Mouse (Mus musculus) lung, embryonic 16.5 days (tissue): ENCODE measurements around the gene Gtf2h5. TPM values are rescaled to one million over a fixed set of nuclear protein-coding genes. Genes with fewer than 3 reads are reported as not detected.

Experiments
- ATAC-seq: fragments of 200-750 bp; cut with Nextera tagmentation; 2 replicates; pipeline ENCODE4 v1.8.0; 2017; ENCODE audit warnings: low read depth, mild to moderate bottlenecking, moderate library complexity
- H3K27ac ChIP-seq: fragments of 300-500 bp; sonication (generic); 2 replicates; pipeline ENCODE4 v1.5.1; 2014; ENCODE audit warnings: mild to moderate bottlenecking, control low read depth, low read length
- H3K27me3 ChIP-seq: fragments of 300-500 bp; sonication (generic); 2 replicates; pipeline ENCODE4 v1.6.1; 2014; ENCODE audit warnings: low read depth, low read length, mixed read lengths; ENCODE audit not compliant: control insufficient read depth, insufficient read depth
- H3K36me3 ChIP-seq: fragments of 300-500 bp; sonication (generic); 2 replicates; pipeline ENCODE4 v1.6.1; 2014; ENCODE audit warnings: low read length; ENCODE audit not compliant: control insufficient read depth, insufficient read depth
- H3K4me1 ChIP-seq: fragments of 300-500 bp; sonication (generic); replicated peaks from 2 replicates; pipeline ENCODE4 v1.6.1; 2014; ENCODE audit warnings: low read length, mixed read lengths; ENCODE audit not compliant: control insufficient read depth, insufficient read depth
- H3K4me2 ChIP-seq: fragments of 300-500 bp; sonication (generic); 2 replicates; pipeline ENCODE4 v1.6.1; 2014; ENCODE audit warnings: low read depth, low read length, control low read depth
- H3K4me3 ChIP-seq: fragments of 300-500 bp; sonication (generic); 2 replicates; pipeline ENCODE4 v1.5.1; 2014; ENCODE audit warnings: mild to moderate bottlenecking, low read length, control low read depth
- H3K9ac ChIP-seq: fragments of 300-500 bp; sonication (generic); 2 replicates; pipeline ENCODE4 v1.6.1; 2014; ENCODE audit warnings: low read length, control low read depth
- H3K9me3 ChIP-seq: fragments of 300-500 bp; sonication (generic); 2 replicates; pipeline ENCODE4 v1.6.1; 2016; ENCODE audit warnings: low read length; ENCODE audit not compliant: control insufficient read depth
- WGBS: fragments of 180-500 bp; shearing (Covaris S2); extraction: QIAGEN DNeasy Blood & Tissue Kit; methylation state at CpG from one replicate; pipeline ENCODE4 v1.1.7; 2014; 5-methylcytosine and 5-hydroxymethylcytosine counted together
- polyA plus RNA-seq: library from polyadenylated mRNA; unstranded; fragments of >200 nt; fragmentation: Nextera tagmentation; extraction: Ambion mirVana; gene quantifications from 2 replicates; pipeline ENCODE4 v1.2.1, GENCODE M21; 2015

The Gtf2h5 gene
- polyA plus RNA-seq, 1 experiment from 2014 or later = 172 TPM

DNA sequence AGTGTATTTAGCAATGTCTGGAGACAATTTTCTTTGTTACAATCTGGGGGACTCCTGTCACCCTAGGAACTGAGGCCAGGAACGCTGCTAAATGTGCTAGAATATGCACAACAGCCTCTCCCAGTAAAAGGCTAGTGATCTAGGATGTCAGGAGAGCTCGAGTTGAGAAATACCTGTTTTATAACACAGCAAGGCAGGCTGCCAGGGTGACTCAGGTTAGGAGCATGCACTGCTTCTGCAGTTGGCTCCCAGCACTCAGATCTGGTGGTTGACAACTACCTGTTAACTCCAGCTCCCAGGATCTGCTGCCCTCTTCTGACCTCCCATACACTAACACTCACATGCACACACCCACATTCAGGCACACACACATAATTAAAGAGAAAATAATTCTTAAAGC, 13.6 kb upstream of the Gtf2h5 start:
- no peaks in the 10 kb centered on the region for H3K4me1 ChIP-seq
- WGBS = 89% methylated on average over 2 of the region's 2 CpGs
- no peaks in the 10 kb centered on the region for H3K9me3 ChIP-seq
- H3K9ac ChIP-seq = no peak overlapping the region
- no peaks in the 10 kb centered on the region for H3K27me3 ChIP-seq
- H3K36me3 ChIP-seq = peaks cover 3% of the 10 kb centered on the region
- H3K4me2 ChIP-seq = no peak overlapping the region
- H3K4me3 ChIP-seq = no peak overlapping the region
- H3K27ac ChIP-seq = no peak overlapping the region
- no peak for ATAC-seq

DNA sequence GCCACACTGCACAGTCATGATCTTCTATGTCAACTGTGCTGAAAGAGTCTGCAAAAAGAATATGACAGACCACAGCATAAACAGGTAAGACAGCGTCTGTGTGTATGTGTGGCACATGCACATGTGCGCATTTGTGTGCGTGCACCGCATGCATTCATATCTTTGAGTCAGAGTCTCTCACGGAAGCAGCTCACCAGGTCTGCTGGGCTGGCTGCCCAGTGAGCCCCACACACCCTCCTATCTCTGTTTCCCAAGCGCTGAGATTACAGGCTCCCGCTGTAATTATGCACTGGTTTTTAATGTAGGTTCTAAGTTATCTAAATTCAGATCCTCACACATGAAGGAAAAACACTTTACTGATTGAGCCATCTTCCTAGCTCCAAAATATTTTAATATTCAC, 12.0 kb upstream of the Gtf2h5 start:
- no peak for ATAC-seq
- no peaks in the 10 kb centered on the region for H3K4me1 ChIP-seq
- no peak overlapping the region for H3K4me3 ChIP-seq
- H3K9me3 ChIP-seq = no peaks in the 10 kb centered on the region
- peaks cover 5% of the 10 kb centered on the region for H3K36me3 ChIP-seq
- 96% methylated on average over 7 of the region's 7 CpGs for WGBS
- no peak overlapping the region for H3K27ac ChIP-seq
- no peaks in the 10 kb centered on the region for H3K27me3 ChIP-seq
- H3K9ac ChIP-seq = no peak overlapping the region
- H3K4me2 ChIP-seq = no peak overlapping the region

DNA sequence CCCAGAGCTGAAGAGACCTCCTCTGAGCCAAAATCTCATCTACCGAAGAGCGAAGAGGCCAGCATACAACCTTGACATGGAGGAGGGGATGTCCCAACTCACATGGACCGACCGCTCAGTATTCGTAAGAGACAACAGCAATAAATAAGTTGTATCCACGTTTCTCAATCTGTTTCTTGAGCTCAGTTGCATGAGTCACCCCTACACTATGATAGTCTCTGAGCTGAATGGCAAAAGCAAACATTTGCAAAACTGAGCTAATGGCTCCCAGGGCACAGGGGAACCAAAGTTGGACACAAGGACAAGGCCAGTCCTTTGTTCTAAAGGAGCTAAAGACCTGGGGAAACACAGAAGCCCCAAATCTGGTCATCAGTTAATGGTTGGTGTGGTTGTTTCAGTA, 9.7 kb upstream of the Gtf2h5 start:
- peaks cover 7% of the 10 kb centered on the region; the same call in 1 of the 2 replicates for H3K36me3 ChIP-seq
- H3K9ac ChIP-seq = no peak overlapping the region
- no peak overlapping the region for H3K4me2 ChIP-seq
- 88% methylated on average over 6 of the region's 6 CpGs for WGBS
- no peaks in the 10 kb centered on the region for H3K4me1 ChIP-seq
- no peaks in the 10 kb centered on the region for H3K27me3 ChIP-seq
- ATAC-seq = no peak
- H3K27ac ChIP-seq = no peak overlapping the region
- H3K9me3 ChIP-seq = no peaks in the 10 kb centered on the region
- no peak overlapping the region for H3K4me3 ChIP-seq

GRCm38 (mm10) chr17:6073405-6073804, 6.2 kb upstream of the Gtf2h5 start:
- H3K36me3 ChIP-seq = 0 out of 2 replicates have a peak, but pooled peaks cover 4% of the 10 kb centered on the region
- H3K4me1 ChIP-seq = peaks cover under 1% of the 10 kb centered on the region; the same call in 1 of the 2 replicates
- H3K4me3 ChIP-seq = no peak overlapping the region
- H3K4me2 ChIP-seq = no peak overlapping the region
- H3K9me3 ChIP-seq = no peaks in the 10 kb centered on the region
- no peaks in the 10 kb centered on the region for H3K27me3 ChIP-seq
- H3K9ac ChIP-seq = no peak overlapping the region
- no peak overlapping the region for H3K27ac ChIP-seq
- ATAC-seq = no peak
- 82% methylated on average over 7 of the region's 7 CpGs for WGBS

- H3K36me3 ChIP-seq = peaks cover 7% of the 10 kb centered on the region
- peaks cover 6% of the 10 kb centered on the region; the same call in 1 of the 2 replicates for H3K4me1 ChIP-seq
- H3K27ac ChIP-seq = no peak overlapping the region
- H3K4me3 ChIP-seq = no peak overlapping the region
- no peak overlapping the region for H3K9ac ChIP-seq
- ATAC-seq = no peak
- WGBS = 72% methylated on average over 5 of the region's 5 CpGs
- no peaks in the 10 kb centered on the region for H3K27me3 ChIP-seq
- no peaks in the 10 kb centered on the region for H3K9me3 ChIP-seq
- no peak overlapping the region for H3K4me2 ChIP-seq
Measured at GRCm38 (mm10) chr17:6083323-6083890, 3.8 kb downstream of the Gtf2h5 start.

GRCm38 (mm10) chr17:6091604-6092003, 12.0 kb downstream of the Gtf2h5 start:
- H3K4me2 ChIP-seq = no peak overlapping the region
- ATAC-seq = no peak
- no peaks in the 10 kb centered on the region for H3K4me1 ChIP-seq
- H3K4me3 ChIP-seq = no peak overlapping the region
- H3K27ac ChIP-seq = no peak overlapping the region
- H3K9ac ChIP-seq = no peak overlapping the region
- no peaks in the 10 kb centered on the region for H3K9me3 ChIP-seq
- H3K27me3 ChIP-seq = no peaks in the 10 kb centered on the region
- H3K36me3 ChIP-seq = peaks cover 2% of the 10 kb centered on the region; the same call in 1 of the 2 replicates
- 66% methylated on average over 6 of the region's 6 CpGs for WGBS

DNA sequence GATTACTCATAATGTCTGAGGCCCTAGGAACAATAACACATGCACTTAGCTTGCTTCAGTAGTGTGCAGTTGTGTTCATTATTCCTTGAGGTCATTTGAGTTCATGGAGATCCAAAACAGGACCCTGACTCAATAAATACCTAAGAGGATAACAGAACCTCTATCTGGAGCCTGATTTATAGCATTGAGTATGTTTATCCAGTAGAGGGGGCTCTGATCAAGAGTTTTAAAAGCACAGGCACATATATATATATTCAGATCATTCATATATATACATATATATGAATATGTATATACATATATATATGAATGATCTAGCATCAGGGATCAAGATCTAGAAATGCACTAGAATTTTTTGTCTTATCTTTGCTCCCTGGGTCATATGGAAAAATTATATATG, 16.0 kb downstream of the Gtf2h5 start:
- H3K9ac ChIP-seq = no peak overlapping the region
- no peak for ATAC-seq
- no peaks in the 10 kb centered on the region for H3K4me1 ChIP-seq
- no peaks in the 10 kb centered on the region for H3K27me3 ChIP-seq
- no peak overlapping the region for H3K4me3 ChIP-seq
- no peak overlapping the region for H3K4me2 ChIP-seq
- no peak overlapping the region for H3K27ac ChIP-seq
- H3K9me3 ChIP-seq = no peaks in the 10 kb centered on the region
- H3K36me3 ChIP-seq = no peaks in the 10 kb centered on the region

GRCm38 (mm10) chr17:6097884-6098283, 18.3 kb downstream of the Gtf2h5 start:
- H3K4me2 ChIP-seq = no peak overlapping the region
- H3K9ac ChIP-seq = no peak overlapping the region
- H3K36me3 ChIP-seq = no peaks in the 10 kb centered on the region
- WGBS = 26% methylated on average over 4 of the region's 4 CpGs
- ATAC-seq = peak; percentile 56; the same call in 1 of the 2 replicates
- H3K4me3 ChIP-seq = no peak overlapping the region
- no peaks in the 10 kb centered on the region for H3K9me3 ChIP-seq
- no peak overlapping the region for H3K27ac ChIP-seq
- H3K4me1 ChIP-seq = no peaks in the 10 kb centered on the region
- no peaks in the 10 kb centered on the region for H3K27me3 ChIP-seq

DNA sequence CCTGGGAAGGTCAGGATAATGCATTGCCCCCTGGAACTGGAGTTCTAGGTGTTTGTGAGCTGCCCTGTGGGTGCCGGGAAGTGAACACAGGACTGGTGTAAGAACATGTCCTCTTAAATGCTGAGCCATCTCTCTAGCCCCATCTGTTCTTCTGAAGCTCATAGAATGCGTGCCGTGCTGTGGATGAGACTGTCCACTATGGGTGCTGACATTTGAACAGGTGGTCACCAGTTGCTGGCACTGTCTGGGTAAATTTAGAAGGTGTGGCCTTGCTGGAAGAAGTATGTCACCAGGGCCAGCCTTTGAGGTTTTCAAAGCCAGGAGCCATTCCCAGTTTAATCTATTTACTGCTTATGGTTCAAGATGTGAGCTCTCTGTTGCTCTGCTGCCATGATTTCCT, 22.7 kb downstream of the Gtf2h5 start:
- Histone ChIP-seq H3K27ac (no peak overlapping the region), H3K4me3 (no peak overlapping the region), H3K9ac (no peak overlapping the region), H3K36me3 (no peaks in the 10 kb centered on the region), H3K9me3 (no peaks in the 10 kb centered on the region), H3K27me3 (no peaks in the 10 kb centered on the region), H3K4me1 (no peaks in the 10 kb centered on the region), H3K4me2 (no peak overlapping the region)
- ATAC-seq = no peak
- 83% methylated on average over 3 of the region's 3 CpGs for WGBS

DNA sequence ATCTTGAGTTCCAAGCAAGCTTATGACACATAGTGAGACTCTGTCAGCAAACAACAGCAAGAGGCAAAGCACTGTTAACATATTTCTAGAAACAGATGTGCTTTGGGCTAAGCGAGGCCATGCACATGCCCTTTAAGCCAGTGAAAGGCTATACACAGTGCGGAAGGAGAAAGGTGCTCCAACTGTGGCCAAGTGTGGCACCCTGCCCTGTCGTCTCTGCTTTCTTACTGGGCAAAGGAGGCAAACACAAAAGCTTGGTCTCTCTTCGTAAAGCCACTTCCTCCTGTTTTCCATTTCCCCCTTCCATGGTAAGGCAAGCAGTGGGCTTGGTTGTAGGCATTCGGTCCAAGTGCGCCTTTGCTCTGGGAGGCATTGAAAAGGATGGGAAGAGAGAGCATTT, 24.0 kb downstream of the Gtf2h5 start:
- WGBS = 77% methylated on average over 6 of the region's 6 CpGs
- H3K4me2 ChIP-seq = no peak overlapping the region

More for the DNA sequence above, 24.0 kb downstream of the Gtf2h5 start:
- no peaks in the 10 kb centered on the region for H3K36me3 ChIP-seq
- H3K4me3 ChIP-seq = no peak overlapping the region
- H3K9ac ChIP-seq = no peak overlapping the region
- H3K27ac ChIP-seq = no peak overlapping the region
- no peaks in the 10 kb centered on the region for H3K27me3 ChIP-seq
- no peak for ATAC-seq
- no peaks in the 10 kb centered on the region for H3K9me3 ChIP-seq
- peaks cover 6% of the 10 kb centered on the region; the same call in 1 of the 2 replicates for H3K4me1 ChIP-seq
